Mouse (Mus musculus) hindbrain, embryonic 11.5 days (tissue): ENCODE measurements around the gene Gm4070. TPM values are rescaled to one million over a fixed set of nuclear protein-coding genes. Genes with fewer than 3 reads are reported as not detected.

Experiments
- polyA plus RNA-seq: library from polyadenylated mRNA; unstranded; fragments of >200 nt; fragmentation: Nextera tagmentation; extraction: Ambion mirVana; gene quantifications from 2 replicates; pipeline ENCODE4 v1.2.1, GENCODE M21; 2014

Gm4070 gene
- polyA plus RNA-seq, 1 experiment from 2014 or later = 0.17 TPM

Other genes starting within 250 kb of the Gm4070 start
- 252 and 264 TPM in 2 replicates for gene Ilk, start 217.4 kb downstream of the Gm4070 start, polyA plus RNA-seq
- gene Rrp8, start 216.6 kb downstream of the Gm4070 start, polyA plus RNA-seq = 33.1 and 44.1 TPM in 2 replicates
- gene Taf10, start 209.6 kb downstream of the Gm4070 start, polyA plus RNA-seq = 175 and 191 TPM in 2 replicates
- gene Tpp1, start 201.7 kb downstream of the Gm4070 start, polyA plus RNA-seq = 43.3 and 51.5 TPM in 2 replicates
- 15.0 and 17.7 TPM in 2 replicates for gene Dchs1, start 166.3 kb downstream of the Gm4070 start, polyA plus RNA-seq
- gene Mrpl17, start 142.9 kb downstream of the Gm4070 start, polyA plus RNA-seq = 274 and 290 TPM in 2 replicates